14 mouse cellular contexts compared by ENCODE assay signal in the genomic region with DNA sequence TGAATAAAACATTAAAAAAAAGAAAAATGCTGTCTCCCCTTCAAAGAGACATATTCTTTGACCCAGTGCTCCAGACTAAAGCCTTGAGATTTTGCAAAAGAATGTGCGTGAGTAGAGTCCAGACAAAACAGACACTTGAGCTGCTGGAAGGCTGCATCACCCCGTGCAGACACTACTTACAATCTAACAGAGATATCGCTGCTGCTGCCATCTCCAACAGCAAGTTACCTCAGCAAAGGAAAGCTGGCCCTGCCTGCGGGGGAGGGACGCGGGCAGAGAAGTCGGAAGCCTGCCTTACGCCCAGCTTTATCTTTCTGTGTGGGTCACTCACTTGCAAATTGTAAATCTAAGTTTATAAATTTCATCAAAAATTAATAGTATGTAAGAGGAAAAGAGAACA. TPM values are rescaled to one million over a fixed set of nuclear protein-coding genes. Genes with fewer than 3 reads are reported as not detected.
DNase-seq lines count a peak whose midpoint lies in the region; ATAC-seq lines count a peak whose summit lies in the region.
"Had no signal": no experiment of that assay in that cellular context is flagged by ENCODE, and none has a peak within 500 bp of the region (broad histone marks: within the 10 kb centered on the region; RNA-seq: fewer than 3 reads in every experiment).

No protein-coding gene starts in this region.

- H3K9ac ChIP-seq in hindbrain, embryonic 11.5 days (ENCODE audit: low read depth, low read length): no peak overlapping the region
- H3K9ac ChIP-seq: forebrain, embryonic 12.5 days; limb, embryonic 12.5 days had no signal

- no peak overlapping the region for H3K4me3 ChIP-seq in hindbrain, embryonic 10.5 days
- no peak overlapping the region for H3K4me3 ChIP-seq in hindbrain, embryonic 11.5 days (ENCODE audit: low read depth, low read length)
- H3K4me3 ChIP-seq: forebrain, embryonic 12.5 days; limb, embryonic 12.5 days; myocyte had no signal

- no peak for ATAC-seq in hindbrain, embryonic 11.5 days (ENCODE audit: low FRiP score)
- ATAC-seq: intestine, postnatal 0 days had no signal

- H3K4me1 ChIP-seq in hindbrain, embryonic 10.5 days (replicated peaks): peaks cover 21% of the 10 kb centered on the region
- H3K4me1 ChIP-seq in hindbrain, embryonic 11.5 days (replicated peaks; ENCODE audit: control insufficient read depth, insufficient read depth, low read length): no peaks in the 10 kb centered on the region

- H3K27ac ChIP-seq in hindbrain, embryonic 10.5 days: peak overlapping the region; percentile 29; the same call in 1 of the 2 replicates
- H3K27ac ChIP-seq in hindbrain, embryonic 11.5 days (ENCODE audit: low read depth, low read length): no peak overlapping the region
- H3K27ac ChIP-seq: forebrain, embryonic 12.5 days; limb, embryonic 12.5 days had no signal

- H3K27me3 ChIP-seq in hindbrain, embryonic 10.5 days (ENCODE audit: insufficient read depth, poor library complexity, severe bottlenecking): no peaks in the 10 kb centered on the region
- no peaks in the 10 kb centered on the region for H3K27me3 ChIP-seq in hindbrain, embryonic 11.5 days (ENCODE audit: control insufficient read depth, insufficient read depth, low read length)
- H3K27me3 ChIP-seq: forebrain, embryonic 12.5 days; limb, embryonic 12.5 days had no signal

- no peak overlapping the region for H3K4me2 ChIP-seq in hindbrain, embryonic 11.5 days (replicated peaks; ENCODE audit: low read depth, low read length)
- H3K4me2 ChIP-seq: forebrain, embryonic 12.5 days; limb, embryonic 12.5 days had no signal

- H3K9me3 ChIP-seq in hindbrain, embryonic 10.5 days: no peaks in the 10 kb centered on the region
- no peaks in the 10 kb centered on the region for H3K9me3 ChIP-seq in hindbrain, embryonic 11.5 days (ENCODE audit: control insufficient read depth, low read length)
- H3K9me3 ChIP-seq: forebrain, embryonic 12.5 days; limb, embryonic 12.5 days had no signal

- H3K36me3 ChIP-seq in hindbrain, embryonic 10.5 days: no peaks in the 10 kb centered on the region
- no peaks in the 10 kb centered on the region for H3K36me3 ChIP-seq in hindbrain, embryonic 11.5 days (ENCODE audit: control insufficient read depth, insufficient read depth, low read length)
- H3K36me3 ChIP-seq: forebrain, embryonic 12.5 days; limb, embryonic 12.5 days had no signal

- DNase-seq in adrenal gland, adult (ENCODE audit: inconsistent age in 2 of 2, low spot score in 1 of 2): peak; percentile 18 to 55
- DNase-seq in adrenal gland, postnatal 4 days (ENCODE audit: low spot score in 2 of 2): no peak
- DNase-seq in hindbrain, embryonic 10.5 days (ENCODE audit: low spot score): no peak
- no peak for DNase-seq in hindbrain, embryonic 11.5 days (ENCODE audit: low spot score)
- DNase-seq in retina, postnatal 1 day: peak; percentile 6
- DNase-seq in retina, embryonic 14.5 days (ENCODE audit: low spot score): no peak
- peak; percentile 9 for DNase-seq in yolk sac, embryonic 10.5 days (ENCODE audit: low spot score)
- no peak for DNase-seq in left cerebral cortex, adult 18-20 months (ENCODE audit: low spot score in 2 of 2)
- DNase-seq: gastrocnemius, postnatal 10 days; thymus, adult 2 months had no signal

- 23% methylated on average over 8 of the region's 8 CpGs for WGBS in hindbrain, embryonic 10.5 days
- 20% methylated on average over 8 of the region's 8 CpGs for WGBS in hindbrain, embryonic 11.5 days

RNA-seq across cellular contexts. Expression of a gene that starts 45.1 kb away (rescaled TPM):
- total RNA-seq in adrenal gland, postnatal 4 days (2021): 100 to 1,000 TPM; 200 to 213 TPM
- polyA plus RNA-seq in hindbrain, embryonic 10.5 days (2016; fragmentation: Nextera tagmentation; extraction: Ambion mirVana): 286 and 327 TPM in 2 replicates
- polyA plus RNA-seq in hindbrain, embryonic 11.5 days (2014; fragmentation: Nextera tagmentation; extraction: Ambion mirVana): 335 and 356 TPM in 2 replicates
- total RNA-seq in left cerebral cortex, adult 18-20 months (2021): 100 to 1,000 TPM; 152 to 168 TPM

Comparison
In these comparisons a context has a peak if more than half of its experiments do, and no peak if none do; other contexts are left out.
1. DNase-seq: peak in adrenal gland, adult (2 of 2), retina, postnatal 1 day (single experiment) and yolk sac, embryonic 10.5 days (single experiment); none in adrenal gland, postnatal 4 days (0 of 2), hindbrain, embryonic 10.5 days (single experiment), hindbrain, embryonic 11.5 days (single experiment), retina, embryonic 14.5 days (single experiment) and left cerebral cortex, adult 18-20 months (0 of 2).